Mouse (Mus musculus) MEL (cell line): ENCODE measurements at regions not wholly inside any gene's neighbourhood (a gene's known extent, or its start where the extent isn't known, plus 50 kb on each side); places are given as distances from the start of the nearest gene placed in this dataset.

ENCODE experiments used
- CHD1 ChIP-seq: IDR thresholded peaks from 2 replicates; pipeline ENCODE4 v1.6.1; 2012; ENCODE audit warnings: low read depth, mild to moderate bottlenecking, inconsistent platforms, low read length, improper control_type of control experiment
- CTCF ChIP-seq, 3 experiments: IDR thresholded peaks in 2 of 3; conservative IDR thresholded peaks in 1 of 3; 2 replicates each; pipeline ENCODE4 v1.5.1; 2011 to 2012; ENCODE audit warnings: low read length in 3 of 3, low read depth in 2 of 3, mild to moderate bottlenecking in 2 of 3, improper control_type of control experiment in 1 of 3, inconsistent platforms in 1 of 3, mixed read lengths in 1 of 3, moderate library complexity in 1 of 3; ENCODE audit not compliant: control insufficient read depth in 1 of 3, insufficient read depth in 1 of 3, poor library complexity in 1 of 3, severe bottlenecking in 1 of 3
- ELF1 ChIP-seq: IDR thresholded peaks from 2 replicates; pipeline ENCODE4 v1.6.1; 2014; ENCODE audit warnings: low read depth, mild to moderate bottlenecking, inconsistent platforms, low read length, improper control_type of control experiment, moderate library complexity
- EP300 ChIP-seq, 2 experiments: IDR thresholded peaks; 2 replicates each; pipeline ENCODE4 v1.6.1; 2011; ENCODE audit warnings: improper control_type of control experiment in 2 of 2, low read length in 2 of 2, low read depth in 1 of 2, mild to moderate bottlenecking in 1 of 2
- NRF1 ChIP-seq: IDR thresholded peaks from 2 replicates; pipeline ENCODE4 v1.6.1; 2014; ENCODE audit warnings: low read depth, mild to moderate bottlenecking, inconsistent platforms, low read length, improper control_type of control experiment, moderate library complexity; ENCODE audit not compliant: poor library complexity, insufficient read depth, severe bottlenecking
- POLR2A ChIP-seq, 2 experiments: IDR thresholded peaks; 2 replicates each; pipeline ENCODE4 v1.6.1; 2011 to 2012; ENCODE audit warnings: low read length in 2 of 2, mild to moderate bottlenecking in 2 of 2, control low read depth in 1 of 2, improper control_type of control experiment in 1 of 2, low read depth in 1 of 2, moderate library complexity in 1 of 2; ENCODE audit not compliant: control insufficient read depth in 1 of 2, insufficient read depth in 1 of 2, poor library complexity in 1 of 2
- SIN3A ChIP-seq: IDR thresholded peaks from 2 replicates; pipeline ENCODE4 v1.6.1; 2012; ENCODE audit warnings: low read length, improper control_type of control experiment, inconsistent platforms

GRCm38 (mm10) chr17:4331650-4332049 is 635.6 kb upstream of the Nox3 start:
- TF ChIP-seq CTCF (IDR thresholded peaks at IDR 0.05 in 2 of 3, conservative IDR thresholded peaks at IDR 0.05 in 1 of 3; ENCODE audit: control insufficient read depth in 1 of 3, insufficient read depth in 1 of 3, low read depth in 2 of 3, low read length in 3 of 3, poor library complexity in 1 of 3, severe bottlenecking in 1 of 3) (no peak), SIN3A (no peak), POLR2A (IDR thresholded peaks at IDR 0.05; ENCODE audit: control insufficient read depth in 1 of 2, insufficient read depth in 1 of 2, low read depth in 1 of 2, low read length in 2 of 2, poor library complexity in 1 of 2) (no peak), CHD1 (no peak), EP300 (IDR thresholded peaks at IDR 0.05; ENCODE audit: low read depth in 1 of 2, low read length in 2 of 2) (no peak), NRF1 (no peak), ELF1 (no peak)
